Mouse (Mus musculus) right cerebral cortex, postnatal 14 days (tissue): ENCODE measurements around the gene Lztfl1.
A peak's percentile ranks its signal among the peaks of the same experiment; 100 is the strongest.
"Not testable (repeated sequence)": the region's sequence is repeated elsewhere in the genome, so short reads cannot be mapped to it uniquely, and the experiment has no call there.

ENCODE experiments used
- DNase-seq: peaks from one replicate; pipeline ENCODE4 v3.0.0; 2022

The Lztfl1 gene

GRCm38 (mm10) chr9:123717186-123718008 lies at the start of gene Lztfl1:
TSS of gene Lztfl1 (minus strand) at chr9:123717697.
- peak; percentile 96 for DNase-seq

- DNase-seq: no peak
Observed at GRCm38 (mm10) chr9:123766996-123767395, 49.5 kb upstream of the Lztfl1 start.

- DNase-seq: no peak
Observed at GRCm38 (mm10) chr9:123763771-123764170, 46.3 kb upstream of the Lztfl1 start.

- no peak for DNase-seq
Observed at GRCm38 (mm10) chr9:123762886-123763285, 45.4 kb upstream of the Lztfl1 start.

- no peak for DNase-seq
Observed at GRCm38 (mm10) chr9:123760806-123761205, 43.3 kb upstream of the Lztfl1 start.

- no peak for DNase-seq
Observed at GRCm38 (mm10) chr9:123758645-123759044, 41.1 kb upstream of the Lztfl1 start.

GRCm38 (mm10) chr9:123758156-123758555 lies 40.7 kb upstream of the Lztfl1 start:
- no peak for DNase-seq

GRCm38 (mm10) chr9:123757326-123757725 lies 39.8 kb upstream of the Lztfl1 start:
- DNase-seq: no peak

GRCm38 (mm10) chr9:123756752-123757151 lies 39.3 kb upstream of the Lztfl1 start:
- DNase-seq: no peak

GRCm38 (mm10) chr9:123754333-123754732 lies 36.8 kb upstream of the Lztfl1 start:
- no peak for DNase-seq

GRCm38 (mm10) chr9:123749687-123750086 lies 32.2 kb upstream of the Lztfl1 start:
- DNase-seq: not testable (repeated sequence)

GRCm38 (mm10) chr9:123740799-123741198 lies 23.3 kb upstream of the Lztfl1 start:
- no peak for DNase-seq

GRCm38 (mm10) chr9:123734133-123734532 lies 16.6 kb upstream of the Lztfl1 start:
- DNase-seq: no peak

- no peak for DNase-seq
Observed at GRCm38 (mm10) chr9:123731271-123731670, 13.8 kb upstream of the Lztfl1 start.

GRCm38 (mm10) chr9:123722737-123723493 lies 5.4 kb upstream of the Lztfl1 start:
- no peak for DNase-seq

GRCm38 (mm10) chr9:123716301-123716700 lies 1.2 kb downstream of the Lztfl1 start:
- DNase-seq: no peak

- no peak for DNase-seq
Observed at GRCm38 (mm10) chr9:123713111-123713510, 4.4 kb downstream of the Lztfl1 start.

- DNase-seq: no peak
Observed at GRCm38 (mm10) chr9:123709226-123709625, 8.3 kb downstream of the Lztfl1 start.

GRCm38 (mm10) chr9:123701822-123702221 lies 15.7 kb downstream of the Lztfl1 start:
- no peak for DNase-seq

GRCm38 (mm10) chr9:123695634-123696302 lies 21.7 kb downstream of the Lztfl1 start:
- DNase-seq: no peak

- no peak for DNase-seq
Observed at GRCm38 (mm10) chr9:123688227-123688626, 29.3 kb downstream of the Lztfl1 start.

- DNase-seq: no peak
Observed at GRCm38 (mm10) chr9:123686206-123686605, 31.3 kb downstream of the Lztfl1 start.

- no peak for DNase-seq
Observed at GRCm38 (mm10) chr9:123683704-123684103, 33.8 kb downstream of the Lztfl1 start.
